Mouse (Mus musculus) intestine, embryonic 14.5 days (tissue): ENCODE measurements around the gene Sash1. TPM values are rescaled to one million over a fixed set of nuclear protein-coding genes. Genes with fewer than 3 reads are reported as not detected.
A peak's percentile ranks its signal among the peaks of the same experiment; 100 is the strongest.

Source experiments
- ATAC-seq: fragments of 200-750 bp; cut with Nextera tagmentation; replicated peaks from 2 replicates; pipeline ENCODE4 v1.8.0; 2017; ENCODE audit warnings: low read depth, moderate number of reproducible peaks, moderate TSS enrichment, moderate library complexity; ENCODE audit not compliant: low FRiP score, low TSS enrichment
- DNase-seq: peaks from one replicate; pipeline ENCODE4 v3.0.0-alpha.2; 2018; ENCODE audit warnings: low spot score
- H3K27ac ChIP-seq: fragments of 300-500 bp; sonication (generic); 2 replicates; pipeline ENCODE4 v1.5.1; 2014; ENCODE audit warnings: low read depth, mild to moderate bottlenecking, control low read depth
- H3K27me3 ChIP-seq: fragments of 300-500 bp; sonication (generic); replicated peaks from 2 replicates; pipeline ENCODE4 v1.6.1; 2014; ENCODE audit warnings: low read length, control low read depth; ENCODE audit not compliant: control insufficient read depth, insufficient read depth
- H3K36me3 ChIP-seq: fragments of 300-500 bp; sonication (generic); 2 replicates; pipeline ENCODE4 v1.6.1; 2014; ENCODE audit warnings: low read length, control low read depth; ENCODE audit not compliant: control insufficient read depth, insufficient read depth
- H3K4me1 ChIP-seq: fragments of 300-500 bp; sonication (generic); replicated peaks from 2 replicates; pipeline ENCODE4 v1.6.1; 2014; ENCODE audit warnings: low read length, control low read depth, mixed read lengths; ENCODE audit not compliant: control insufficient read depth, insufficient read depth
- H3K4me2 ChIP-seq: fragments of 300-500 bp; sonication (generic); 2 replicates; pipeline ENCODE4 v1.6.1; 2014; ENCODE audit warnings: low read length
- H3K4me3 ChIP-seq: fragments of 300-500 bp; sonication (generic); 2 replicates; pipeline ENCODE4 v1.5.1; 2014; ENCODE audit warnings: low read depth, low read length, control low read depth, mixed read lengths
- H3K9ac ChIP-seq: fragments of 300-500 bp; sonication (generic); 2 replicates; pipeline ENCODE4 v1.6.1; 2014; ENCODE audit warnings: mild to moderate bottlenecking, low read length
- H3K9me3 ChIP-seq: fragments of 300-500 bp; sonication (generic); 2 replicates; pipeline ENCODE4 v1.6.1; 2016; ENCODE audit warnings: low read length, control low read depth; ENCODE audit not compliant: control insufficient read depth
- WGBS: fragments of 180-500 bp; shearing (Covaris S2); extraction: QIAGEN DNeasy Blood & Tissue Kit; methylation state at CpG from one replicate; pipeline ENCODE4 v1.1.7; 2014; 5-methylcytosine and 5-hydroxymethylcytosine counted together
- polyA plus RNA-seq: library from polyadenylated mRNA; unstranded; fragments of >200 nt; fragmentation: Nextera tagmentation; extraction: Ambion mirVana; gene quantifications from 2 replicates; pipeline ENCODE4 v1.2.1, GENCODE M21; 2014

Sash1 gene
- polyA plus RNA-seq, 1 experiment from 2014 or later: 6.9 TPM

GRCm38 (mm10) chr10:8889341-8889740, 3.5 kb upstream of the Sash1 start:
- H3K27ac ChIP-seq: no peak overlapping the region

GRCm38 (mm10) chr10:8886528-8886854, 621 bp upstream of the Sash1 start:
- no peak for DNase-seq
- no peaks in the 10 kb centered on the region for H3K36me3 ChIP-seq
- peak overlapping the region; percentile 68 for H3K9ac ChIP-seq
- H3K4me1 ChIP-seq: peaks cover 21% of the 10 kb centered on the region
- no peaks in the 10 kb centered on the region for H3K27me3 ChIP-seq
- WGBS: 1% methylated on average over 14 of the region's 14 CpGs
- H3K4me2 ChIP-seq: peak overlapping the region; percentile 52
- H3K9me3 ChIP-seq: no peaks in the 10 kb centered on the region
- H3K4me3 ChIP-seq: peak overlapping the region; percentile 68
- peak overlapping the region; percentile 94 for H3K27ac ChIP-seq
- ATAC-seq: no peak; the same call in 1 of the 2 replicates

More at GRCm38 (mm10) chr10:8889341-8889740, 3.5 kb upstream of the Sash1 start:
- H3K9me3 ChIP-seq: no peaks in the 10 kb centered on the region
- no peak overlapping the region for H3K4me2 ChIP-seq
- no peaks in the 10 kb centered on the region for H3K27me3 ChIP-seq
- peaks cover 4% of the 10 kb centered on the region; the same call in 1 of the 2 replicates for H3K4me1 ChIP-seq
- no peak for ATAC-seq
- DNase-seq: no peak
- H3K36me3 ChIP-seq: no peaks in the 10 kb centered on the region
- H3K4me3 ChIP-seq: no peak overlapping the region
- H3K9ac ChIP-seq: no peak overlapping the region
- 58% methylated on average over 4 of the region's 4 CpGs for WGBS

DNA sequence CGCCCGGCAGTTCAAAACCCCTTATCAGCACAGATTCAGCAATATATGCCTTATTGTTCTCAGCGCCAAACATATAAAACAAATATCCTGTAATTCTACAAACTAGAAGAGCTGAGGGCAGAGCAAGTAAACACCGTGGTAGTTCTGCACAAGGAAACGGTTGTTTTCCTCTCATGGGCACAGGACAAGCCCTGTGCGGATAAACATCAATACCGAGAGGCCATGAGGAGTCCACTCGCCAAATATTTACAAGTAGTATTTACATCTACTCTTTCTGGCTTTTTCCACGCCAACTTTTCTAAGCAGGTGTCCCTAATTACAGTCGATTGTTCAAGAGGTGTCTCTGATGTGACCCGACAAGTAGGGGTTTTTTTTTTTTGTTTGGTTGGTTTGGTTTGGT, 669 bp downstream of the Sash1 start:
- 2% methylated on average over 11 of the region's 11 CpGs for WGBS
- no peak for DNase-seq
- Histone ChIP-seq H3K4me2 (peak overlapping the region; percentile 52), H3K4me3 (peak overlapping the region; percentile 68), H3K9ac (peak overlapping the region; percentile 68), H3K27ac (peak overlapping the region; percentile 94), H3K4me1 (peaks cover 24% of the 10 kb centered on the region), H3K36me3 (no peaks in the 10 kb centered on the region), H3K27me3 (no peaks in the 10 kb centered on the region), H3K9me3 (no peaks in the 10 kb centered on the region)
- no peak for ATAC-seq

DNA sequence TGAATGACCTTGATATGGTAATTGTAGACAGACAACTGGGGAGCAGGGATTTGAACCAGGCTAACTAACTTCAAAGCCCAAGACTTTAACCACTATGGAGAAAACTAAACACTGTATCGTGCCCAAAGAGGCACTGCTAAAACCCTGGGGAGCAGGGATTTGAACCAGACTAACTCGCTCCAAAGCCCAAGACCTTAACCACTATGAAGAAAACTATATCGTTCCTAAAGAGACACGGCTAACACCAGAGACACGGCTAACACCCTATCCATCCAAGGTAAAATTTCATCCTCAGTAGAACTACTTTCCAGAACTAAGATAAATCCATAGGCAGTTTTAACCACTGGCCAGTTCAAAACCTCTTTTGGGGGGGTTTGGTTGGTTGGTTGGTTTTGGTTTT, 1.3 kb downstream of the Sash1 start:
- no peak overlapping the region for H3K27ac ChIP-seq

DNA sequence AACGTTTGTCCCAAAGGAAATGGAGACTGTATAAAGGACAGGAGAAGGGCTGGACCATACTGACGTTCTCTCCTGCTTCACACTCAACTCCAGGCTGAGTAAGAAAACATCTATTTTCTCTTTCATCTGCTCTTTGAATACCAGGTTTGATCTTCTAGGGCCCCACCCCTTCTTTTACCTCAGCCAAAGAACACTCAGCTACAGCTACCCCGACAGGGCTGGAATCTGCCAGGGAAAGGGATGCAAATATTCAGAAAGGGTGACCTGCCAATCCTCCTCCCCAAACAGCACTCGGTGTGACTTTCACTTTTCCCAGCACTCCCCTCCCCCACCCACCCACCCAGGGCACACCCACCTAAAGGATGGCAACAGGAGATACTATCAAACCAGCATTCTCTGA, 2.2 kb downstream of the Sash1 start:
- DNase-seq: no peak
- WGBS: 11% methylated on average over 4 of the region's 4 CpGs

More for the DNA sequence above, 1.3 kb downstream of the Sash1 start:
- DNase-seq (no peak), ATAC-seq (no peak)
- Histone ChIP-seq H3K4me1 (peaks cover 24% of the 10 kb centered on the region), H3K4me3 (peak overlapping the region; percentile 68), H3K36me3 (no peaks in the 10 kb centered on the region), H3K27me3 (no peaks in the 10 kb centered on the region), H3K9ac (no peak overlapping the region), H3K9me3 (no peaks in the 10 kb centered on the region), H3K4me2 (peak overlapping the region; percentile 52)
- WGBS: 45% methylated on average over 5 of the region's 5 CpGs

DNA sequence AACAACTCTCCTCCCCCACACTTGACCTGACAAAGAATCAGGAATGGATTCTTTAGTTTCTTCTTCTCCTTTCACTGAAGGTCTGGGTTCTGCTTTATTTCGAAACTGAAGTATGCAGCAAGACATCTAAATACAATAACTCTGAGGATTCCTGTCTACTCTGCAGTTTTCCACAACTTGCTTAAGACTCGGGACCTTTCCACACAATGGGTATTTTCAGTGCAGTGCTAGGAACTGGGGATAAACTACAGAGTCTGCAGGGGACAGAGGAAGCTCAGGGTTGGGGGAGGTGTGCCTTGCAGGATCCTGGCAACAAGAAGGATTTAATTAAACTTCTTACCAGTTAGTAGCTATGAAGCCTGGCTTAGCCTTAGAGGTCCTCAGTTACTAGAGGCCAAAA, 4.1 kb downstream of the Sash1 start:
- 35% methylated on average over 2 of the region's 2 CpGs for WGBS
- no peak overlapping the region for H3K4me2 ChIP-seq
- no peak overlapping the region for H3K4me3 ChIP-seq
- no peaks in the 10 kb centered on the region for H3K9me3 ChIP-seq
- DNase-seq (no peak), ATAC-seq (no peak)
- H3K9ac ChIP-seq: no peak overlapping the region
- no peaks in the 10 kb centered on the region for H3K27me3 ChIP-seq
- peak overlapping the region; percentile 43; the same call in 1 of the 2 replicates for H3K27ac ChIP-seq
- H3K36me3 ChIP-seq: no peaks in the 10 kb centered on the region
- peaks cover 24% of the 10 kb centered on the region for H3K4me1 ChIP-seq

More for the DNA sequence above, 2.2 kb downstream of the Sash1 start:
- Histone ChIP-seq H3K27me3 (no peaks in the 10 kb centered on the region), H3K4me1 (peaks cover 24% of the 10 kb centered on the region), H3K27ac (no peak overlapping the region), H3K9ac (no peak overlapping the region), H3K4me3 (peak overlapping the region; percentile 68; the same call in 1 of the 2 replicates), H3K9me3 (no peaks in the 10 kb centered on the region), H3K36me3 (no peaks in the 10 kb centered on the region), H3K4me2 (peak overlapping the region; percentile 52)
- no peak for ATAC-seq

GRCm38 (mm10) chr10:8880950-8881675, 4.8 kb downstream of the Sash1 start:
- Histone ChIP-seq H3K9ac (no peak overlapping the region), H3K9me3 (no peaks in the 10 kb centered on the region), H3K4me3 (no peak overlapping the region), H3K4me2 (no peak overlapping the region), H3K27ac (peak overlapping the region; percentile 29; the same call in 1 of the 2 replicates), H3K4me1 (peaks cover 24% of the 10 kb centered on the region), H3K27me3 (no peaks in the 10 kb centered on the region), H3K36me3 (no peaks in the 10 kb centered on the region)
- DNase-seq (no peak), ATAC-seq (no peak)
- 65% methylated on average over 15 of the region's 15 CpGs for WGBS

DNA sequence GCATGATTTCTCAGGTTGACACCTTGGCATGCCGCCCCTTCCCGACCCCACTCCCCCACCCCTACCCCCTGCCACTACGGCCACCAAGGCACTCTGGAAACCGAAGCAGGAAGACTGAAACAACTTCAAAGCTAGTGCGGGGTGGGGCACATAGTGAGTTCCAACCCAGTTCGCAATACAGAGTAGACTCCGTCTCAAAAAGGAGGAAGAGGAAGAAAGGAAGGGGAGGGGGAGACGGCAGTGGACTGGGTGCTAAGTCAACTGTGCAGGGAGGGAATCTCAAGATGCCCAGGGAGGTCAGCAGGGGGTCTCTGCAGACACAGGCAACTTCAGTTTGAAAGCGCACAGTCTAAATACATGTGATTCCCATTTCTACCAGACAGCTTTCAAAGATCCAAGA, 7.0 kb downstream of the Sash1 start:
- ATAC-seq: 0 out of 2 replicates have a peak, but pooled peaks have one; percentile 23
- H3K4me2 ChIP-seq: peak overlapping the region; percentile 20

GRCm38 (mm10) chr10:8878381-8878780, 7.5 kb downstream of the Sash1 start:
- no peaks in the 10 kb centered on the region for H3K36me3 ChIP-seq
- WGBS: 68% methylated on average over 13 of the region's 13 CpGs
- peak overlapping the region; percentile 20; the same call in 1 of the 2 replicates for H3K4me2 ChIP-seq
- H3K27ac ChIP-seq: no peak overlapping the region
- no peak overlapping the region for H3K4me3 ChIP-seq
- H3K9me3 ChIP-seq: no peaks in the 10 kb centered on the region
- no peaks in the 10 kb centered on the region for H3K27me3 ChIP-seq
- H3K4me1 ChIP-seq: peaks cover 14% of the 10 kb centered on the region
- no peak overlapping the region for H3K9ac ChIP-seq
- no peak for DNase-seq
- no peak for ATAC-seq

More for the DNA sequence above, 7.0 kb downstream of the Sash1 start:
- H3K9ac ChIP-seq: no peak overlapping the region
- H3K4me1 ChIP-seq: peaks cover 18% of the 10 kb centered on the region
- no peak overlapping the region for H3K27ac ChIP-seq
- H3K27me3 ChIP-seq: no peaks in the 10 kb centered on the region
- H3K9me3 ChIP-seq: no peaks in the 10 kb centered on the region
- DNase-seq: no peak
- no peak overlapping the region for H3K4me3 ChIP-seq
- WGBS: 31% methylated on average over 9 of the region's 9 CpGs
- H3K36me3 ChIP-seq: no peaks in the 10 kb centered on the region
